Mouse (Mus musculus) thymus, postnatal 14 days (tissue): Measurements from ENCODE around the gene Olfr1299.

Source experiments
- DNase-seq: peaks from one replicate; pipeline ENCODE4 v3.0.0; 2021

Gene Olfr1299

DNA sequence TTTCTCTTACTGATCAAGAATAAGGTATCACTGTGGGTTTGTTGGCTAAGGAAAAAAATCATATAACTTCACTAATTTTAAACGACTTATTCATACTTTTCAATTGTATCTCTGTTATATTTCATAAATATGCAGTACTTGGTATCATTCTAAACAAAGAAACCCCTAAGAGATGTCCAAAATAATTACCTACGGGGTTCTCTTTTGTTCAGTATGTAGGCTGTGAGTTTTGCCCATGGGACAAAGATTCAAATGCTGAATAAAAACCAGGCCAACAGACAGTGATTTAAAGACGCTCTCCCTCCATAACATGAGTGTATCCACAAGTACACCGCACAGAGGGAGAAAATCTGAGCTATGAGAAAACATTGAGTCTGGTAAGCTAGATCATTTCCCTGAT lies at the start of gene Olfr1299:
Olfr1299 (plus strand) TSS at position 301 of the 400 bp plus-strand sequence.
- no peak for DNase-seq

- DNase-seq: no peak
Measured at GRCm38 (mm10) chr2:111626397-111626796, 34.8 kb upstream of the Olfr1299 start, which contains the start of gene Olfr1297. Gene Olfr1297, minus strand, starts transcription at chr2:111626497.

DNA sequence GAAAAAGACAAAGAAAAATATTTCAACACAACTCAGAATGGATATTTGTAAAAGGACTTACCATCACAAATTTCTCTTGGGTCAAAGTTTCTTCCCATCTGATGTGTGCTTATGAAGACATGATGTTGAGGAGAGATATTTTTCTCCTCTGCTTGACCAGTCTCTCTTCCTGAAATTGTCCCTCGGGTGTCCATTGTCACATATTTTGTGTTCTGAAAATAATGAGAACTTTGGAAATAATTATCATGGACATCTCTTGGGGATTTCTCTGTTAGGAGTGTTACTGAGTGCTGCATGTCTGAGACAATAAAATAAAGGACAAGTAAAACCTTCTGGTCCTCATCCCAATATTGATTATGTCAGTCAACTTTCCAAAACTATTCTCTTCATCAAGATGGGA lies 12.1 kb upstream of the Olfr1299 start, which contains the start of gene Olfr1298:
Olfr1298 (minus strand) TSS at position 101 of the 400 bp plus-strand sequence.
- no peak for DNase-seq
